Comparison of ENCODE assay signal across 32 mouse cellular contexts in the genomic region with DNA sequence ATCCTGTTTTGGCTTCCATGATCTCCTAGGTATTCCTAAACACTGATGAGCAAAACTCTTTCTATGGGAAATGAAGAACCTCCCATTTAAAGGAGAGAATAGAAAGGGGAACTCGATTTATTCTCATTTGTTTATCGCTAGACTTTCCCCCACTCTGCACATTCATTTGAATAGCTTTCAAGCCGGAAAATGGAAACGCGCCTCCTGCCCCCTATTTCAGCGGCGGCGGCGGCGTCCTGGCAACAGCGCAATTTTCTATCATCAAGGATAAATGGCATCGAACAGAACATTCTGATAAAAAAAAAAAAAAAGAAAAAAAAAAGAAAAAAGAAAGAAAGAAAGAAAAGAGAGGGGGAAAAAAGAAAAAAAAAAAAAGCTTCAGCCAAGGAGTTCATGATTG. TPM values are rescaled to one million over a fixed set of nuclear protein-coding genes. Genes with fewer than 3 reads are reported as not detected.
DNase-seq lines count a peak whose midpoint lies in the region; ATAC-seq and TF ChIP-seq lines count a peak whose summit lies in the region.
"Had no signal": no experiment of that assay in that cellular context is flagged by ENCODE, and none has a peak within 500 bp of the region (broad histone marks: within the 10 kb centered on the region; RNA-seq: fewer than 3 reads in every experiment).

No protein-coding gene starts in this region.

- WGBS in forebrain, embryonic 12.5 days: under 1% methylated on average over 12 of the region's 12 CpGs
- under 1% methylated on average over 12 of the region's 12 CpGs for WGBS in forebrain, embryonic 10.5 days
- under 1% methylated on average over 12 of the region's 12 CpGs for WGBS in midbrain, embryonic 11.5 days
- WGBS in midbrain, embryonic 15.5 days: 1% methylated on average over 12 of the region's 12 CpGs
- under 1% methylated on average over 12 of the region's 12 CpGs for WGBS in embryonic facial prominence, embryonic 11.5 days
- under 1% methylated on average over 12 of the region's 12 CpGs for WGBS in forebrain, embryonic 16.5 days
- WGBS in heart, adult 2 months: 13% methylated on average over 12 of the region's 12 CpGs

- peaks cover 82% of the 10 kb centered on the region for H3K27me3 ChIP-seq in forebrain, embryonic 12.5 days
- H3K27me3 ChIP-seq in forebrain, embryonic 10.5 days (ENCODE audit: poor library complexity, severe bottlenecking): peaks cover 100% of the 10 kb centered on the region
- H3K27me3 ChIP-seq in midbrain, embryonic 11.5 days (ENCODE audit: control insufficient read depth, insufficient read depth, low read length): peaks cover 74% of the 10 kb centered on the region
- H3K27me3 ChIP-seq in midbrain, embryonic 15.5 days (replicated peaks): peaks cover 75% of the 10 kb centered on the region
- H3K27me3 ChIP-seq in embryonic facial prominence, embryonic 11.5 days (ENCODE audit: control insufficient read depth, insufficient read depth, low read length): peaks cover 39% of the 10 kb centered on the region
- peaks cover 49% of the 10 kb centered on the region for H3K27me3 ChIP-seq in forebrain, embryonic 16.5 days (replicated peaks; ENCODE audit: control insufficient read depth, insufficient read depth, low read length)
- peaks cover 7% of the 10 kb centered on the region for H3K27me3 ChIP-seq in heart, adult 2 months (ENCODE audit: control insufficient read depth, insufficient read depth, low read length)

- TF ChIP-seq EP300 in heart, adult 2 months (IDR thresholded peaks at IDR 0.05; ENCODE audit: insufficient read depth, low read depth, low read length): no peak

- no peak overlapping the region for H3K9ac ChIP-seq in forebrain, embryonic 12.5 days
- no peak overlapping the region for H3K9ac ChIP-seq in midbrain, embryonic 11.5 days (ENCODE audit: low read length)
- no peak overlapping the region for H3K9ac ChIP-seq in midbrain, embryonic 15.5 days
- H3K9ac ChIP-seq in embryonic facial prominence, embryonic 11.5 days (replicated peaks; ENCODE audit: low read length): no peak overlapping the region
- H3K9ac ChIP-seq in forebrain, embryonic 16.5 days (replicated peaks; ENCODE audit: low read depth, low read length): no peak overlapping the region
- H3K9ac ChIP-seq in heart, adult 2 months (ENCODE audit: low read depth, low read length): no peak overlapping the region
- H3K9ac ChIP-seq: limb, embryonic 15.5 days; liver, embryonic 13.5 days; neural tube, embryonic 13.5 days had no signal

- DNase-seq in forebrain, embryonic 10.5 days (ENCODE audit: extremely low spot score, low spot score): no peak
- peak; percentile 83 for DNase-seq in midbrain, embryonic 11.5 days (ENCODE audit: low spot score, missing footprints)
- peak; percentile 38 for DNase-seq in embryonic facial prominence, embryonic 11.5 days (ENCODE audit: low spot score)
- no peak for DNase-seq in cerebellum, adult 18-20 months
- DNase-seq in heart, adult 2 months: no peak
- DNase-seq: adrenal gland, postnatal 25 days; cerebellum, adult 8-10 months; cerebellum, postnatal 25 days; gastrocnemius, postnatal 10 days; heart, postnatal 14 days; kidney, adult 11 months; kidney, postnatal 14 days; layer of hippocampus, adult 9-11 months; liver, embryonic 13.5 days; lung, adult 18-20 months; lung, postnatal 4 days; right cerebral cortex, postnatal 25 days; thymus, adult 2 months; thymus, postnatal 36 days had no signal

- H3K4me1 ChIP-seq in forebrain, embryonic 12.5 days: peaks cover 3% of the 10 kb centered on the region; the same call in 1 of the 2 replicates
- H3K4me1 ChIP-seq in forebrain, embryonic 10.5 days: peaks cover 7% of the 10 kb centered on the region
- no peaks in the 10 kb centered on the region for H3K4me1 ChIP-seq in midbrain, embryonic 11.5 days (ENCODE audit: control insufficient read depth, insufficient read depth, low read length)
- H3K4me1 ChIP-seq in midbrain, embryonic 15.5 days: no peaks in the 10 kb centered on the region
- no peaks in the 10 kb centered on the region for H3K4me1 ChIP-seq in embryonic facial prominence, embryonic 11.5 days (ENCODE audit: control insufficient read depth, insufficient read depth, low read length)
- H3K4me1 ChIP-seq in forebrain, embryonic 16.5 days (replicated peaks; ENCODE audit: control insufficient read depth, insufficient read depth, low read length): peaks cover 20% of the 10 kb centered on the region
- H3K4me1 ChIP-seq in heart, adult 2 months (ENCODE audit: control insufficient read depth, insufficient read depth, low read length): no peaks in the 10 kb centered on the region
- H3K4me1 ChIP-seq: liver, embryonic 13.5 days; megakaryocyte, embryonic 14.5 days; neural tube, embryonic 13.5 days had no signal

- no peak for TF ChIP-seq POLR2A in heart, adult 2 months (IDR thresholded peaks at IDR 0.05; ENCODE audit: insufficient read depth, low read depth, low read length)

- H3K79me2 ChIP-seq in heart, adult 2 months (replicated peaks; ENCODE audit: control insufficient read depth, insufficient read depth, low read length): no peaks in the 10 kb centered on the region

- H3K4me2 ChIP-seq in forebrain, embryonic 12.5 days: 0 out of 2 replicates have a peak overlapping the region, but pooled peaks have one; percentile 38
- no peak overlapping the region for H3K4me2 ChIP-seq in midbrain, embryonic 11.5 days
- H3K4me2 ChIP-seq in midbrain, embryonic 15.5 days: no peak overlapping the region
- no peak overlapping the region for H3K4me2 ChIP-seq in embryonic facial prominence, embryonic 11.5 days (ENCODE audit: low read depth, low read length)
- peak overlapping the region; percentile 39 for H3K4me2 ChIP-seq in forebrain, embryonic 16.5 days (ENCODE audit: low read length)
- H3K4me2 ChIP-seq: limb, embryonic 15.5 days; liver, embryonic 13.5 days; neural tube, embryonic 13.5 days had no signal

- no peaks in the 10 kb centered on the region for H3K9me3 ChIP-seq in forebrain, embryonic 12.5 days
- H3K9me3 ChIP-seq in forebrain, embryonic 10.5 days: no peaks in the 10 kb centered on the region
- H3K9me3 ChIP-seq in midbrain, embryonic 11.5 days (ENCODE audit: control insufficient read depth, low read length): no peaks in the 10 kb centered on the region
- no peaks in the 10 kb centered on the region for H3K9me3 ChIP-seq in midbrain, embryonic 15.5 days
- no peaks in the 10 kb centered on the region for H3K9me3 ChIP-seq in embryonic facial prominence, embryonic 11.5 days (replicated peaks; ENCODE audit: control insufficient read depth, low read length)
- no peaks in the 10 kb centered on the region for H3K9me3 ChIP-seq in forebrain, embryonic 16.5 days (ENCODE audit: control insufficient read depth, low read length)
- H3K9me3 ChIP-seq: hindbrain, embryonic 10.5 days; limb, embryonic 10.5 days; limb, embryonic 15.5 days; liver, embryonic 13.5 days; neural tube, embryonic 13.5 days had no signal

- H3K36me3 ChIP-seq in forebrain, embryonic 12.5 days (replicated peaks): no peaks in the 10 kb centered on the region
- H3K36me3 ChIP-seq in forebrain, embryonic 10.5 days (replicated peaks): no peaks in the 10 kb centered on the region
- no peaks in the 10 kb centered on the region for H3K36me3 ChIP-seq in midbrain, embryonic 11.5 days (ENCODE audit: control insufficient read depth, insufficient read depth, low read length)
- no peaks in the 10 kb centered on the region for H3K36me3 ChIP-seq in midbrain, embryonic 15.5 days (replicated peaks)
- no peaks in the 10 kb centered on the region for H3K36me3 ChIP-seq in embryonic facial prominence, embryonic 11.5 days (replicated peaks; ENCODE audit: control insufficient read depth, insufficient read depth, low read depth, low read length)
- H3K36me3 ChIP-seq in forebrain, embryonic 16.5 days (ENCODE audit: control insufficient read depth, insufficient read depth): no peaks in the 10 kb centered on the region
- H3K36me3 ChIP-seq in heart, adult 2 months (ENCODE audit: control insufficient read depth, insufficient read depth, low read length): no peaks in the 10 kb centered on the region
- H3K36me3 ChIP-seq: hindbrain, embryonic 10.5 days; limb, embryonic 10.5 days; limb, embryonic 15.5 days; liver, embryonic 13.5 days; neural tube, embryonic 13.5 days had no signal

- intact Hi-C loops in heart, adult 2 months (cut with DNase I): loop anchor here (10.0 kb wide), 1 partner anchor 155 kb away; no protein-coding TSS in a partner anchor

- H3K4me3 ChIP-seq in forebrain, embryonic 12.5 days (replicated peaks): no peak overlapping the region
- no peak overlapping the region for H3K4me3 ChIP-seq in forebrain, embryonic 10.5 days
- H3K4me3 ChIP-seq in midbrain, embryonic 11.5 days (ENCODE audit: low read depth, low read length): no peak overlapping the region
- no peak overlapping the region for H3K4me3 ChIP-seq in midbrain, embryonic 15.5 days
- H3K4me3 ChIP-seq in embryonic facial prominence, embryonic 11.5 days (ENCODE audit: low read depth, low read length): no peak overlapping the region
- H3K4me3 ChIP-seq in forebrain, embryonic 16.5 days (replicated peaks; ENCODE audit: low read length): peak overlapping the region; percentile 30
- H3K4me3 ChIP-seq in heart, adult 2 months: no peak overlapping the region
- H3K4me3 ChIP-seq: hindbrain, embryonic 10.5 days; limb, embryonic 10.5 days; limb, embryonic 15.5 days; liver, embryonic 13.5 days; megakaryocyte, embryonic 14.5 days; neural tube, embryonic 13.5 days had no signal

- no peak for ATAC-seq in forebrain, embryonic 12.5 days (ENCODE audit: low FRiP score)
- no peak for ATAC-seq in midbrain, embryonic 11.5 days (ENCODE audit: low FRiP score)
- no peak for ATAC-seq in midbrain, embryonic 15.5 days (replicated peaks)
- no peak for ATAC-seq in embryonic facial prominence, embryonic 11.5 days (replicated peaks; ENCODE audit: insufficient number of reproducible peaks, low FRiP score, low TSS enrichment, low read depth)
- ATAC-seq in forebrain, embryonic 16.5 days: no peak
- ATAC-seq: lung, postnatal 0 days had no signal

- H3K27ac ChIP-seq in forebrain, embryonic 12.5 days: no peak overlapping the region; the same call in 1 of the 2 replicates
- no peak overlapping the region for H3K27ac ChIP-seq in forebrain, embryonic 10.5 days
- no peak overlapping the region for H3K27ac ChIP-seq in midbrain, embryonic 11.5 days (ENCODE audit: low read depth, low read length)
- H3K27ac ChIP-seq in midbrain, embryonic 15.5 days: no peak overlapping the region
- H3K27ac ChIP-seq in embryonic facial prominence, embryonic 11.5 days (replicated peaks; ENCODE audit: low read depth, low read length): no peak overlapping the region
- peak overlapping the region; percentile 78 for H3K27ac ChIP-seq in forebrain, embryonic 16.5 days (ENCODE audit: low read length)
- no peak overlapping the region for H3K27ac ChIP-seq in heart, adult 2 months
- H3K27ac ChIP-seq: hindbrain, embryonic 10.5 days; limb, embryonic 10.5 days; limb, embryonic 15.5 days; liver, embryonic 13.5 days; neural tube, embryonic 13.5 days had no signal

- no peak for TF ChIP-seq CTCF in heart, adult 2 months (IDR thresholded peaks at IDR 0.05)

RNA-seq across cellular contexts. Expression of a gene that starts 13.4 kb away (rescaled TPM):
- polyA plus RNA-seq in forebrain, embryonic 12.5 days (2016; fragmentation: Nextera tagmentation; extraction: Ambion mirVana): 10.1 and 15.7 TPM in 2 replicates
- polyA plus RNA-seq in forebrain, embryonic 10.5 days (2016; fragmentation: Nextera tagmentation; extraction: Ambion mirVana): 0.95 and 1.1 TPM in 2 replicates
- polyA plus RNA-seq in midbrain, embryonic 11.5 days (2014; fragmentation: Nextera tagmentation; extraction: Ambion mirVana): 0.33 and 0.81 TPM in 2 replicates
- polyA plus RNA-seq in midbrain, embryonic 15.5 days (2015; fragmentation: Nextera tagmentation; extraction: Ambion mirVana): 2.4 and 3.6 TPM in 2 replicates
- 3.2 and 5.1 TPM in 2 replicates for polyA plus RNA-seq in embryonic facial prominence, embryonic 11.5 days (2014; fragmentation: Nextera tagmentation; extraction: Ambion mirVana)
- polyA plus RNA-seq in forebrain, embryonic 16.5 days (2015; fragmentation: Nextera tagmentation; extraction: Ambion mirVana): 7.2 and 12.6 TPM in 2 replicates
- not detected for total RNA-seq in heart, adult 2 months (2021)
- polyA plus RNA-seq in heart, adult 2 months (2012; rRNA removed): not detected in 2 replicates
- total RNA-seq: heart, postnatal 14 days had no signal
- polyA plus RNA-seq: gonadal fat pad, adult 2 months; heart, embryonic 14.5 days; kidney, embryonic 14.5 days; liver, embryonic 13.5 days; lung, postnatal 0 days; neural tube, embryonic 13.5 days; spleen, adult 2 months; thymus, adult 2 months had no signal

RNA-seq across cellular contexts. Expression of a gene that starts 32.1 kb away (rescaled TPM):
- 68.0 and 102 TPM in 2 replicates for polyA plus RNA-seq in forebrain, embryonic 12.5 days (2016; fragmentation: Nextera tagmentation; extraction: Ambion mirVana)
- polyA plus RNA-seq in forebrain, embryonic 10.5 days (2016; fragmentation: Nextera tagmentation; extraction: Ambion mirVana): 17.5 and 18.5 TPM in 2 replicates
- polyA plus RNA-seq in midbrain, embryonic 11.5 days (2014; fragmentation: Nextera tagmentation; extraction: Ambion mirVana): 5.2 and 7.7 TPM in 2 replicates
- 14.8 and 19.0 TPM in 2 replicates for polyA plus RNA-seq in midbrain, embryonic 15.5 days (2015; fragmentation: Nextera tagmentation; extraction: Ambion mirVana)
- 54.5 and 63.8 TPM in 2 replicates for polyA plus RNA-seq in embryonic facial prominence, embryonic 11.5 days (2014; fragmentation: Nextera tagmentation; extraction: Ambion mirVana)
- 74.3 and 75.7 TPM in 2 replicates for polyA plus RNA-seq in forebrain, embryonic 16.5 days (2015; fragmentation: Nextera tagmentation; extraction: Ambion mirVana)
- under 1 TPM in 1 of 2 experiments, not detected in 1; 0.34 TPM for total RNA-seq in heart, adult 2 months (2021)
- polyA plus RNA-seq in heart, adult 2 months (2012; rRNA removed): 0.14 TPM in 1 of 2 replicates, not detected in the other
- total RNA-seq: adrenal gland, postnatal 25 days had no signal
- polyA plus RNA-seq: liver, embryonic 13.5 days; lung, postnatal 0 days; spleen, adult 2 months had no signal

Comparison
In these comparisons a context has a peak if more than half of its experiments do, and no peak if none do; other contexts are left out.
1. H3K4me2 ChIP-seq: peak in forebrain, embryonic 12.5 days (single experiment) and forebrain, embryonic 16.5 days (single experiment); none in midbrain, embryonic 11.5 days (single experiment), midbrain, embryonic 15.5 days (single experiment) and embryonic facial prominence, embryonic 11.5 days (single experiment).
2. DNase-seq: peak in midbrain, embryonic 11.5 days (single experiment) and embryonic facial prominence, embryonic 11.5 days (single experiment); none in forebrain, embryonic 10.5 days (single experiment), cerebellum, adult 18-20 months (0 of 2) and heart, adult 2 months (0 of 2).